Mouse (Mus musculus): ENCODE measurements around the gene Cass4. TPM values are rescaled to one million over a fixed set of nuclear protein-coding genes. Genes with fewer than 3 reads are reported as not detected.
A peak's percentile ranks its signal among the peaks of the same experiment; 100 is the strongest.

Cass4 gene
- polyA plus RNA-seq, 1 experiment from 2014 or later, result not detected

- ATAC-seq, result no peak
- Histone ChIP-seq H3K27ac (no peak overlapping the region), H3K9ac (no peak overlapping the region), H3K9me3 (replicated peaks) (no peaks in the 10 kb centered on the region), H3K4me3 (no peak overlapping the region), H3K36me3 (ENCODE audit: poor library complexity, severe bottlenecking) (peaks cover 92% of the 10 kb centered on the region), H3K4me2 (no peak overlapping the region), H3K27me3 (no peaks in the 10 kb centered on the region), H3K4me1 (peaks cover 20% of the 10 kb centered on the region)
- 85% methylated on average over 7 of the region's 7 CpGs for WGBS
Measured at GRCm38 (mm10) chr2:172363176-172363575, 30.4 kb upstream of the Cass4 start.

GRCm38 (mm10) chr2:172370411-172371223 lies 23.0 kb upstream of the Cass4 start, which contains the start of the genes Aurka and Cstf1:
Aurka (minus strand) TSS chr2:172370535.
Cstf1 (plus strand) TSS chr2:172370681.
- Histone ChIP-seq H3K27me3 (no peaks in the 10 kb centered on the region), H3K36me3 (ENCODE audit: poor library complexity, severe bottlenecking) (peaks cover 48% of the 10 kb centered on the region)
- under 1% methylated on average over 66 of the region's 66 CpGs for WGBS

GRCm38 (mm10) chr2:172371258-172371657 lies 22.3 kb upstream of the Cass4 start:
- Histone ChIP-seq H3K4me3 (peak overlapping the region; percentile 96), H3K27me3 (no peaks in the 10 kb centered on the region), H3K27ac (0 out of 2 replicates have a peak overlapping the region, but pooled peaks have one; percentile 83), H3K9ac (peak overlapping the region; percentile 77), H3K9me3 (replicated peaks) (no peaks in the 10 kb centered on the region), H3K4me2 (peak overlapping the region; percentile 75), H3K36me3 (ENCODE audit: poor library complexity, severe bottlenecking) (peaks cover 50% of the 10 kb centered on the region), H3K4me1 (peaks cover 38% of the 10 kb centered on the region)
- no peak for ATAC-seq
- under 1% methylated on average over 11 of the region's 11 CpGs for WGBS

More at GRCm38 (mm10) chr2:172370411-172371223, 23.0 kb upstream of the Cass4 start, which contains the start of the genes Aurka and Cstf1:
- H3K27ac ChIP-seq, result peak within 1 kb of the TSS; percentile 83
- H3K9me3 ChIP-seq (replicated peaks), result no peaks in the 10 kb centered on the region
- peaks cover 38% of the 10 kb centered on the region for H3K4me1 ChIP-seq
- peak; percentile 99 for ATAC-seq
- peak within 1 kb of the TSS; percentile 77 for H3K9ac ChIP-seq
- H3K4me2 ChIP-seq, result peak within 1 kb of the TSS; percentile 75
- peak within 1 kb of the TSS; percentile 96 for H3K4me3 ChIP-seq

- Histone ChIP-seq H3K4me1 (peaks cover 7% of the 10 kb centered on the region), H3K36me3 (ENCODE audit: poor library complexity, severe bottlenecking) (peaks cover 89% of the 10 kb centered on the region), H3K27ac (no peak overlapping the region), H3K27me3 (no peaks in the 10 kb centered on the region), H3K4me3 (no peak overlapping the region), H3K9me3 (replicated peaks) (no peaks in the 10 kb centered on the region), H3K4me2 (no peak overlapping the region), H3K9ac (no peak overlapping the region)
- 88% methylated on average over 4 of the region's 4 CpGs for WGBS
- no peak for ATAC-seq
Measured at GRCm38 (mm10) chr2:172376551-172376950, 17.0 kb upstream of the Cass4 start.

GRCm38 (mm10) chr2:172376999-172377515 lies 16.5 kb upstream of the Cass4 start:
- peaks cover 2% of the 10 kb centered on the region for H3K4me1 ChIP-seq
- H3K36me3 ChIP-seq (ENCODE audit: poor library complexity, severe bottlenecking), result peaks cover 94% of the 10 kb centered on the region
- 67% methylated on average over 5 of the region's 5 CpGs for WGBS

GRCm38 (mm10) chr2:172378332-172378731 lies 15.3 kb upstream of the Cass4 start:
- Histone ChIP-seq H3K9ac (no peak overlapping the region), H3K36me3 (ENCODE audit: poor library complexity, severe bottlenecking) (peaks cover 99% of the 10 kb centered on the region), H3K27ac (no peak overlapping the region), H3K9me3 (replicated peaks) (no peaks in the 10 kb centered on the region), H3K4me1 (no peaks in the 10 kb centered on the region), H3K27me3 (no peaks in the 10 kb centered on the region), H3K4me3 (no peak overlapping the region), H3K4me2 (no peak overlapping the region)
- 74% methylated on average over 7 of the region's 7 CpGs for WGBS
- no peak for ATAC-seq

More at GRCm38 (mm10) chr2:172376999-172377515, 16.5 kb upstream of the Cass4 start:
- H3K4me3 ChIP-seq, result no peak overlapping the region
- H3K9ac ChIP-seq, result no peak overlapping the region
- H3K4me2 ChIP-seq, result no peak overlapping the region
- ATAC-seq, result no peak
- H3K9me3 ChIP-seq (replicated peaks), result no peaks in the 10 kb centered on the region
- H3K27ac ChIP-seq, result no peak overlapping the region
- no peaks in the 10 kb centered on the region for H3K27me3 ChIP-seq

- H3K27ac ChIP-seq, result no peak overlapping the region
- peaks cover 78% of the 10 kb centered on the region for H3K36me3 ChIP-seq (ENCODE audit: poor library complexity, severe bottlenecking)
- WGBS, result 96% methylated on average over 17 of the region's 17 CpGs
- no peaks in the 10 kb centered on the region for H3K27me3 ChIP-seq
- H3K4me2 ChIP-seq, result no peak overlapping the region
- H3K9ac ChIP-seq, result no peak overlapping the region
- H3K9me3 ChIP-seq (replicated peaks), result no peaks in the 10 kb centered on the region
- H3K4me1 ChIP-seq, result no peaks in the 10 kb centered on the region
- ATAC-seq, result no peak
- H3K4me3 ChIP-seq, result no peak overlapping the region
Measured at GRCm38 (mm10) chr2:172380513-172380912, 13.1 kb upstream of the Cass4 start.

- ATAC-seq, result no peak
- WGBS, result 95% methylated on average over 11 of the region's 11 CpGs
- Histone ChIP-seq H3K4me3 (no peak overlapping the region), H3K36me3 (ENCODE audit: poor library complexity, severe bottlenecking) (peaks cover 70% of the 10 kb centered on the region), H3K9me3 (replicated peaks) (no peaks in the 10 kb centered on the region), H3K4me2 (no peak overlapping the region), H3K27ac (no peak overlapping the region), H3K4me1 (no peaks in the 10 kb centered on the region), H3K27me3 (no peaks in the 10 kb centered on the region), H3K9ac (no peak overlapping the region)
Measured at GRCm38 (mm10) chr2:172381341-172381740, 12.3 kb upstream of the Cass4 start.

GRCm38 (mm10) chr2:172381898-172382297 lies 11.7 kb upstream of the Cass4 start:
- Histone ChIP-seq H3K27me3 (no peaks in the 10 kb centered on the region), H3K4me3 (no peak overlapping the region), H3K9me3 (replicated peaks) (no peaks in the 10 kb centered on the region), H3K9ac (no peak overlapping the region), H3K27ac (no peak overlapping the region), H3K4me1 (no peaks in the 10 kb centered on the region), H3K36me3 (ENCODE audit: poor library complexity, severe bottlenecking) (peaks cover 65% of the 10 kb centered on the region), H3K4me2 (no peak overlapping the region)
- ATAC-seq, result no peak
- WGBS, result 90% methylated on average over 12 of the region's 12 CpGs

- no peaks in the 10 kb centered on the region for H3K27me3 ChIP-seq
- H3K9me3 ChIP-seq (replicated peaks), result no peaks in the 10 kb centered on the region
- WGBS, result 93% methylated on average over 3 of the region's 3 CpGs
- no peak overlapping the region for H3K4me3 ChIP-seq
- H3K36me3 ChIP-seq (ENCODE audit: poor library complexity, severe bottlenecking), result peaks cover 37% of the 10 kb centered on the region
- no peak for ATAC-seq
- no peak overlapping the region for H3K9ac ChIP-seq
- no peak overlapping the region for H3K27ac ChIP-seq
- no peaks in the 10 kb centered on the region for H3K4me1 ChIP-seq
- no peak overlapping the region for H3K4me2 ChIP-seq
Measured at GRCm38 (mm10) chr2:172384715-172385114, 8.9 kb upstream of the Cass4 start.

- Histone ChIP-seq H3K27ac (no peak overlapping the region), H3K4me2 (no peak overlapping the region), H3K9ac (no peak overlapping the region), H3K27me3 (no peaks in the 10 kb centered on the region), H3K4me1 (no peaks in the 10 kb centered on the region), H3K9me3 (replicated peaks) (no peaks in the 10 kb centered on the region), H3K4me3 (no peak overlapping the region), H3K36me3 (ENCODE audit: poor library complexity, severe bottlenecking) (no peaks in the 10 kb centered on the region)
- WGBS, result 47% methylated on average over 6 of the region's 6 CpGs
- ATAC-seq, result no peak
Measured at GRCm38 (mm10) chr2:172390341-172390740, 3.3 kb upstream of the Cass4 start.

GRCm38 (mm10) chr2:172392041-172392521 lies 1.5 kb upstream of the Cass4 start:
- ATAC-seq, result no peak
- Histone ChIP-seq H3K36me3 (ENCODE audit: poor library complexity, severe bottlenecking) (no peaks in the 10 kb centered on the region), H3K9me3 (replicated peaks) (no peaks in the 10 kb centered on the region), H3K9ac (no peak overlapping the region), H3K27me3 (no peaks in the 10 kb centered on the region), H3K4me3 (no peak overlapping the region), H3K27ac (no peak overlapping the region), H3K4me1 (no peaks in the 10 kb centered on the region), H3K4me2 (no peak overlapping the region)
- 78% methylated on average over 10 of the region's 10 CpGs for whole genome bisulfite sequencing
